Mouse (Mus musculus): ENCODE measurements around the gene Nbea.
A peak's percentile ranks its signal among the peaks of the same experiment; 100 is the strongest.
"Not testable (repeated sequence)": the region's sequence is repeated elsewhere in the genome, so short reads cannot be mapped to it uniquely, and the experiment has no call there.

The Nbea gene

DNA sequence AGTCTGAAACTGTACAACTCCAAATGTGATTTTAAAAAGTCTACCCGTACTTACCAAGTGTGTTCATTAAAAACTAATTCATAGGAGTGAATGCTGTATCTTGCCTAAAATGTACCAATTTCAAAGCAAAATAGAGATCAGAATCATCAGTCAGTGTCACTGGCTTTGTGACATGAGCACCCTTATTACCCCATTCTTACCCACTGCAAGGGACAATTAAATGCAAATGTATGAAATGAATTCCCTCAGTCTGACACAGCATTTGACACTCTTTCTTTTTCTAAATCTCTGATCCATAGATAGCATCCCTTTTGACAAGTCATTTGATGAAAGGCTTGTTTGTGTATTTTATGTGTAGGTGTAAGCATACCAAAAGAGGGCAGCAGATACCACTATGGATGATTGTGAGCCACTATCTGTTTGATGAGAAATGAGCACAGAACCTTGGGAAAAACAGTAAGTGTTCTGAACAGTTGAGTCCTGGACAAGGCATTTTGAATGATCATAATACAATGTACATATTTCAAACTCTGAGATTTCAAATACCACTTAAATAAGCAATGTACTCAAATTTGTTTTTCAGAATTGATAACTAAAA is 104.4 kb downstream of the Nbea start:
- no peaks in the 10 kb centered on the region for H3K36me3 ChIP-seq (ENCODE audit: control insufficient read depth, insufficient read depth, low read length, poor library complexity, severe bottlenecking)
- H3K27me3 ChIP-seq (ENCODE audit: control insufficient read depth, insufficient read depth, low read length, poor library complexity, severe bottlenecking) = no peaks in the 10 kb centered on the region
- no peak for DNase-seq (ENCODE audit: low read depth, low spot score)

DNA sequence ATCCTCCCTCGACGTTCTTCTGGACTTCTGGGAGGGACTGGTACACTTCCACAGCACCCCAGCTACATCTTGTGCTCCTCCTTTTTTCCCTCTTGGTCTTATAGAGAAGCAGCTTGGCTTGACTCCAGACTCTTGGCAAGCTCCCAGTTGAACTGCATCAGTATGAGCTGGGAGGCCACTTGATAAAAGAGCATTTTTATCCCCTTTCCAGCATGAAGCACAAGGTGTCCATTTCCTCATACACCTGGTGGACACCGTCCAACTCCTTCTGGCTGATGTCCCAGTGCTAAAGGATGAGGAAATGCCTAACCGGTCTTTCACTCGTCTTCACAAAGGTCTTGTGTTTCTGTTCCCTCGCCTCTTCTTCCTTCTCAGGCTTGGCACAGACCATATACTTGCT is 115.7 kb downstream of the Nbea start:
- H3K27me3 ChIP-seq (ENCODE audit: control insufficient read depth, insufficient read depth, low read length, poor library complexity, severe bottlenecking) = no peaks in the 10 kb centered on the region
- H3K36me3 ChIP-seq (ENCODE audit: control insufficient read depth, insufficient read depth, low read length, poor library complexity, severe bottlenecking) = no peaks in the 10 kb centered on the region
- no peak for DNase-seq (ENCODE audit: low read depth, low spot score)

DNA sequence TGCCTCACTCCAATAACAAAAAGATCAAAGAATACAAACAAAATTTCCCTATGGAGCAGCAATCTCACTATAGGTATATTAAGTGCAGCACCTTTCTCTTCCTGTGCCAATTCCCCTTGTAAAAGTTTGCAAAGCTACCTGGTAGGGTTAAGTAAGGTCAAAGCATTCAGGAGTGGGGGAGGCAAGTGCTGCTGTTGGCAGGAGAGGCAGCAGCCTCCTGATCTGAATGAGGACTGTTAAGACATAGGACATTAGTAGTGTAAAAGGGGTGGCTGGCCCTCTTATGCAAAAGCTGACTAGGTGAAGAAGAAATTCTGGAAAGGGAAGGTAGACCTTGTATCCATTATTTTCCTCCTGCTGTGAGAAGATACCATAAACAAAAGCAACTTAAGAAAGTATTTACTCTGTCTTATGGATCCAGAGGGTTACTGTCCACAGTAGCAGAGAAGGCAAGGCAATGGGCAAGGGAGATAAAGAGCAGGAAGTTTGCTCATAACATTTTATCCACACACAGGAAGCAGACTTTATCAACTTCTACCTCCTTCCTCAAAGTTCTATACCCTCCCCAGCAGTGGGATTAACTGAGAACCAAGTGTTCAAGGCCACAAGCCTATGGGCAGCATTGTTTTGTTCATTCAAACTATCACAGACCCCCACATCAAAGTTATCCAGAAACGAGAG is 117.0 kb downstream of the Nbea start:
- Histone ChIP-seq H3K27me3 (ENCODE audit: control insufficient read depth, insufficient read depth, low read length, poor library complexity, severe bottlenecking) (no peaks in the 10 kb centered on the region), H3K36me3 (ENCODE audit: control insufficient read depth, insufficient read depth, low read length, poor library complexity, severe bottlenecking) (no peaks in the 10 kb centered on the region)
- DNase-seq (ENCODE audit: low read depth, low spot score) = no peak

DNA sequence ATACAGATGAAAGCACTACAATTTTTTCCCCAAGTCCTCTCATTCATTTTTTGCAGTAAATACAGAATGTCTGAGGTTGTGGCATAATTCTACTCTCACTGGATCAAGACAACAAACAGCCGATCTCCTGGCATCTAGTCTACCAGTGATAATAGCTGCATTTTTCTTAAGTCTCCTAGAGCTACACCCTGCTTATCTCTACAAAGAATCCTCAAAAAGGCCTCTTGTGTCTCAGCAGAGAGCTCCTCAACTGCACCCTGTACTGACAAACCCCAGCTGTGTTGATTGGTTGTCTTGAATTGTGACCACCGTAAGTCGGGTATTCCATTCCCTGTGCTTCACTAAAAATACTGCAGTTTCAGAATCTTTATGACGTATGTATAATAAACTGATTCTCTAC is 118.3 kb downstream of the Nbea start:
- Histone ChIP-seq H3K36me3 (ENCODE audit: control insufficient read depth, insufficient read depth, low read length, poor library complexity, severe bottlenecking) (no peaks in the 10 kb centered on the region), H3K27me3 (ENCODE audit: control insufficient read depth, insufficient read depth, low read length, poor library complexity, severe bottlenecking) (no peaks in the 10 kb centered on the region)
- no peak for DNase-seq (ENCODE audit: low read depth, low spot score)

DNA sequence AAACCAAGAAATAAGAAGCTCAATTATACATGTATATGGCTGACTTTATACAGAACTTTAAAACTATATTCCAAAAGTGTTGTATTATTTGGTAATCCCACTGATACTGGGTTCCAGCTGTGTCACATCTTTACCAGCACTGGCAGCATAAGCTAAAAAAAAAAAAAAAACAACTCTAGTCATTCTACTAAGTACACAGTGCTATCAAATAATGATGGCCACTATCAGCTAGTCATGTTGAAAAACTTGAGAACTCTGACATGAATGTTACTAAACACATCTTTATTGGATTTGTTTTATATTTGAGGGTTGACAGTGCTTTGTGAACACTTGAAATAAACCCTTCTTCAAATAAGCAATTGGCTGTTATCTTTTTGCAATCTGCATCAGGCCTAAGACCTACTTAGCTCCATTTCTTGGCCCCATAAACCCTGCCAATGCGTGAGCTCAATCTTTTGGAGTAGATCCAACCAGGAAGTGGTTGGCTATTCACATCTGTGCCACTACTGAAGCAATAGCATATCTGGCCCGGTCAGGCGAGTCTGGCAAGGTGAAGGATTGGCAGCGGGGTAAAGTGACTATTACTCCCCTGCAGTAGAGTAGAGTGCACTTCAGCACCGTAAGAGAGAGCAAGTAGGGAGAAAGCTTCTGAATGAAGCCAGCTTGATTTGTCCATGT is 137.7 kb downstream of the Nbea start:
- DNase-seq (ENCODE audit: low read depth, low spot score) = no peak
- H3K36me3 ChIP-seq (ENCODE audit: control insufficient read depth, insufficient read depth, low read length, poor library complexity, severe bottlenecking) = no peaks in the 10 kb centered on the region

DNA sequence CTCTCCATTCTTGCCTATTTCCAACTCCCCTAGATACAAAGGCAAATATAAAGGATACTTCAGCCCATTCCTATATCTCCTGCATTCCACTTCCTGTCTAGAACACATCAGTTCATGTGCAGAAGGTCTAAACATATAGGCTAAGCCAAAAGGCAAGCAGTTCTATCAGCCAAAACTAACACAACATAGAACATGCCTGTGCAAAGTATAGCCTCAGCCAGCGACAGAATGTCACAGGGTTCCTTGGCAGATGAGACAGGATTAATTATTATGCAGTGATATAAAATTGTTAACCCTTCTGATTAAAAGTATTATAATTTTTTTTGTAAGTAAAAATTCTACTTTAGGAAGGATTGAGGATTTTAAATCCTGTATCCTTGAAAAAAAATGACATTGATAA is 140.4 kb downstream of the Nbea start:
- DNase-seq (ENCODE audit: low read depth, low spot score) = no peak
- no peaks in the 10 kb centered on the region for H3K36me3 ChIP-seq (ENCODE audit: control insufficient read depth, insufficient read depth, low read length, poor library complexity, severe bottlenecking)
- no peaks in the 10 kb centered on the region for H3K27me3 ChIP-seq (ENCODE audit: control insufficient read depth, insufficient read depth, low read length, poor library complexity, severe bottlenecking)

More for the DNA sequence above, 137.7 kb downstream of the Nbea start:
- H3K27me3 ChIP-seq (ENCODE audit: control insufficient read depth, insufficient read depth, low read length, poor library complexity, severe bottlenecking) = no peaks in the 10 kb centered on the region

DNA sequence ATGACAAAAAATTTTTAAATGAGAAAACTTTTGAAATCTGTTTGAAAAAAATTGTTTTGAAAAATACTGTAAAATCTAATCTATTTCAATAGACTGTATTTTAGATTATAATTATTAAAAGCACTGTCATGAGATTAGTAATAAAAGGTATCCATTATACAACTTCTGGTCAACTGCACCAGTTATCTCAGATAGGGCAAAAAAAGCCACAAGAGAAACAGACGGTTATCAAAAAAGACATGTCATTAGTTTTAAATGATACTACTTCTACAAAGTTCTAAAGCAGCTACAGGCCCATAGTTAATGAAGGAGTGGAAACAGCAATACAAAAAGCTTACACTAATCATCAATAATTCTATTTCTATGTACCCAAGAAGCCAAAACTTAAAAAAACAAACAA is 144.0 kb downstream of the Nbea start:
- DNase-seq (ENCODE audit: low read depth, low spot score) = no peak
- no peaks in the 10 kb centered on the region for H3K27me3 ChIP-seq (ENCODE audit: control insufficient read depth, insufficient read depth, low read length, poor library complexity, severe bottlenecking)

DNA sequence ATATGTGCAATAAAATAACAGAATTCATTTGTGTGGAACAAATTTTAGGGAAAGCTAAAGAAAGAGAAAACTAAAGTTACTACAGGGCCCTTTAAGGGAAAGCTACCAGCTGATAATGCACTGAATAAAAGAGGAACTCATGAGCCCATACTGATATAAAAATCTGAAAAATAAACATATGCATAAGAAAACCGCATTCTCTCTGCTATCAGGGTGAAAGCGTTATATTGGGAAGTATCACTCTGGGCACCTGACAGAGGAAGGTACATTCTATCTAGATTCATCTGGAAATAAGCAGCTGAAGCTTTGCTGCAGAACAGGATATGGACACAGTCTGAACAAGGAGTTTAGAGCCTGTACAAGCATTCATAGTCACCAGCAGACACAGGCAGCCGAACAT is 148.9 kb downstream of the Nbea start:
- H3K36me3 ChIP-seq (ENCODE audit: control insufficient read depth, insufficient read depth, low read length, poor library complexity, severe bottlenecking) = no peaks in the 10 kb centered on the region
- no peak for DNase-seq (ENCODE audit: low read depth, low spot score)

More for the DNA sequence above, 144.0 kb downstream of the Nbea start:
- no peaks in the 10 kb centered on the region for H3K36me3 ChIP-seq (ENCODE audit: control insufficient read depth, insufficient read depth, low read length, poor library complexity, severe bottlenecking)

DNA sequence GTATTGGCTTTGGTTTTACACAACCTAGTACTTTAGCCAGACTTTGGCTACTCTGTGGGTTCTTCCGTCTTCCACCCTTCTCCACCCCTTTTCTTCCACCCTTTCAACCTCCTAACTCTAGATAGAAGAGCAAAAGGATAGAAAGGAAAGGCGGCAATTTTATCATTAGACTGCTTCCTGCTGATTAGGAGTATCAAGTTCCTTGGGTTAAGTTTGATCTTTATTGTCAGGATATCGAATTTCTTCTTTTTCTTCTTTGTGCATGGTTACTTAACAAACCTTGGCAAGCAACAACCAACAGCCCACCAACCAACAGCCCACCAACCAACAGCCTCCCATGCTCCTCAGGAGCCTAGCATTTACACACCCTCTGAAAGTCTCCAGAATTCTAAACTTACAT is 165.0 kb downstream of the Nbea start:
- DNase-seq (ENCODE audit: low read depth, low spot score) = no peak
- Histone ChIP-seq H3K36me3 (ENCODE audit: control insufficient read depth, insufficient read depth, low read length, poor library complexity, severe bottlenecking) (no peaks in the 10 kb centered on the region), H3K27me3 (ENCODE audit: control insufficient read depth, insufficient read depth, low read length, poor library complexity, severe bottlenecking) (no peaks in the 10 kb centered on the region)

More for the DNA sequence above, 148.9 kb downstream of the Nbea start:
- H3K27me3 ChIP-seq (ENCODE audit: control insufficient read depth, insufficient read depth, low read length, poor library complexity, severe bottlenecking) = no peaks in the 10 kb centered on the region

DNA sequence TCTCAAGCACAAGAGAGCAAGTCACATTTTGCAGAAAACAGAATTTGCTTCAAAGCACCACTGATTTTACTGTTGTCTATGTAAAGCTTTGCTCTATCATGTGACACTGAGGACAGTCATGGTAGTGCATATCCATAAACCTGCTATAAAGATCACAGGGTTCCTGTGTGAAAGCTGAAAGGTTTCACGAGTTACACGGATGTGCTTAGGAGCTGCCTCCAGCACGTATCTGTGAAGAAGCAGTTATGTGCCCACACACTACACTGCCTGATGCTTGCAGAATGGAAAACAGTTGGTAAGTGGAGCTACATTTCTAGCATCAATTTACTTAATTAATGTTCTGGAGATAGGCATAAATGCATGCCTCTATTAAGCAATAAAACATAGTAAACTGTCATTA is 172.4 kb downstream of the Nbea start:
- Histone ChIP-seq H3K36me3 (ENCODE audit: control insufficient read depth, insufficient read depth, low read length, poor library complexity, severe bottlenecking) (no peaks in the 10 kb centered on the region), H3K27me3 (ENCODE audit: control insufficient read depth, insufficient read depth, low read length, poor library complexity, severe bottlenecking) (no peaks in the 10 kb centered on the region)
- DNase-seq (ENCODE audit: low read depth, low spot score) = no peak

DNA sequence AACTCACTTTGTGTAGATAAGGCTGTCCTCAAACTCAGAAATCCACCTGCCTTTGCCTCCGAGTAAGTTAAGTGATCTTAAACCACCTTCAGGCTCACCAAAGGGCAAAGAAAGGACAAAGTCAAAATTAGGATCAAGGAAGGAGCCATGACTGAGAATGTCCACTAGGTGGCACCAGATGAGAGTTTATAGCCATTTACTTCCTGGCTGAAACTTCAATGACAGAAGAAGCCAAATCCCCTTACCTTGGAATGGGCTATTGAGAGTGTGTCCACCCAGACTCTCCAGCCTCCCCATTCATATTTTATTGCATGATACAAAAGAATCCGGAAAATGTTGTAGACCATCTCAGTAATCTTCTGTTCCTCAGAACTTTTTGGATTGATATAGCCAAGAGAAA is 175.5 kb downstream of the Nbea start:
- no peaks in the 10 kb centered on the region for H3K27me3 ChIP-seq (ENCODE audit: control insufficient read depth, insufficient read depth, low read length, poor library complexity, severe bottlenecking)
- peak; percentile 4 for DNase-seq (ENCODE audit: low read depth, low spot score)
- no peaks in the 10 kb centered on the region for H3K36me3 ChIP-seq (ENCODE audit: control insufficient read depth, insufficient read depth, low read length, poor library complexity, severe bottlenecking)

DNA sequence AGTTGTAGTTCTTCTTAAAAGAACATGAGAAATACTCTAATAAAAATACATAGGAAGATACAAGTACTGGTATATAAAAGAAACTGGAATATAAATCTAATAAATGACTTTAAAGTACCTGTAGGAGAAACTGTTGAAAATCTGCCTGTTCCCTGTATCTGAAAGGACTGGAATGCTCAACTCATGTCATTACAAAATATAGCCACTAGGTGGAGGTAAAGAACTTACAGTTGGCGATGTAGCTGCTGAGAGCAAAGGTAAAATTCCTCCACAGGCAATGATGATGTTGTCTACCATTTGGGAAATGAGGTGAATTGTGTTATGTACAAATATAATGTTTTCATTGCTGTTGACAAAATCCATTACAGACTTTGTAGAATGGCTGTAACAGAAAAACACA is 183.2 kb downstream of the Nbea start:
- Histone ChIP-seq H3K36me3 (ENCODE audit: control insufficient read depth, insufficient read depth, low read length, poor library complexity, severe bottlenecking) (no peaks in the 10 kb centered on the region), H3K27me3 (ENCODE audit: control insufficient read depth, insufficient read depth, low read length, poor library complexity, severe bottlenecking) (no peaks in the 10 kb centered on the region)
- DNase-seq (ENCODE audit: low read depth, low spot score) = peak; percentile 24

DNA sequence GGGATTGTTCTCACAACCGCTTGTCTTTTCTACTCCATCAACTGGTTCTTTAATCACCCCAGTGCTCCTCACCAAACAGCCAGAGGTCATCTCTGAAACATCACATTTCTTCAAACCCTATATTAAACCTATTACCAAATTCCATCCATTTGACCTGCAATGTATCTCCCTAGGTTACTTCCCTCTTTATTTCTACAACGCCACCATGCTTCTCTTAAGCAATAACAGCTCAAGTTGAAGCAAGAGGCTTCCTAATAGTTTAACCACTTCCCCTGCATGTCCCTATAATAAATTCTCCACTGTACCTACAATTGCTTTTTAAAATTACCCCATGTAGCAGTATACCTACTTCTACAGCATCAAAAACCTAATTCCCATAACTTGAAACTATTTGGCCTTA is 205.1 kb downstream of the Nbea start:
- H3K27me3 ChIP-seq (ENCODE audit: control insufficient read depth, insufficient read depth, low read length, poor library complexity, severe bottlenecking) = no peaks in the 10 kb centered on the region
- DNase-seq (ENCODE audit: low read depth, low spot score) = no peak

DNA sequence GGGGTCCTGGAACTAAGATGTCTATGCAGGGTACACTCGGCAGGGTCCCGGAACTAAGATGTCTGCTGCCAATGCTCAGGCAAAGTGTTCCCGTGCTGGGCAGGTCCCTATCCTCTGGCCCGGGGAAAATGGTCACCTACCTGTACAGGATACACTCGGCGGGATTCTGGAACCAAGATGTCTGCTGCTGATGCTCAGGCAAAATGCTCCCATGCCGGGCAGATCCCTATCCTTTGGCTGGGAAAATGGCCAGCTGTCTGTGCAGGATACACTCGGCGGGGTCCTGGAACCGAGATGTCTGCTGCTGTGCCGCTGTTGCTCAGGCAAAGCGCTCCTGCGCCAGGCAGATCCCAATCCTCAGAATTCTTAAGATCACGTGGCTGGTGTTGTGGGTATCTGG is 206.5 kb downstream of the Nbea start:
- not testable (repeated sequence) for H3K27me3 ChIP-seq (ENCODE audit: control insufficient read depth, insufficient read depth, low read length, poor library complexity, severe bottlenecking); H3K36me3 ChIP-seq (ENCODE audit: control insufficient read depth, insufficient read depth, low read length, poor library complexity, severe bottlenecking); DNase-seq (ENCODE audit: low read depth, low spot score)

More for the DNA sequence above, 205.1 kb downstream of the Nbea start:
- H3K36me3 ChIP-seq (ENCODE audit: control insufficient read depth, insufficient read depth, low read length, poor library complexity, severe bottlenecking) = no peaks in the 10 kb centered on the region

DNA sequence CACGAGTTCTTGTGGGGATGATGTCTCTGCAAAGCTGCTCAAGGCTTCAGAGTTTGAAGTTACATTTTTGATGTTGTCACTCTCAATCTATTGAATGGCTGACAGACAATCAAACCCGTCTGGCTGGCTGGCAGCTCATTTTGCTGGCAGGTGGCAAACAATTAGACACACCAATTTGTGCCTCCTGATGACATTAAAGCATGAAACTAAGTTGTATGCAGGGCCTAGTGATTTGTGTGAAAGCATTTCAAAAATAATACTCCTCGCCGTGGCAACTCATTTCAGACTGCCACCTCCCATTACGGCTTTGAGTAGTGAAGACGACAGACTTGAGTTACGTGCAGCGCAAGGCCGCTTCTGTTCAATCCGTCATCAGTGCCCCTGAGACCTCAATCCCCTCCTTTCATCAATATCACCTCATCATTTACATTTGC is 217.8 kb downstream of the Nbea start:
- no peak for DNase-seq (ENCODE audit: low read depth, low spot score)
- Histone ChIP-seq H3K36me3 (ENCODE audit: control insufficient read depth, insufficient read depth, low read length, poor library complexity, severe bottlenecking) (no peaks in the 10 kb centered on the region), H3K27me3 (ENCODE audit: control insufficient read depth, insufficient read depth, low read length, poor library complexity, severe bottlenecking) (no peaks in the 10 kb centered on the region; the same call in 1 of the 2 replicates)
